Mouse (Mus musculus) embryonic facial prominence, embryonic 10.5 days (tissue): ENCODE measurements around the gene Syk. TPM values are rescaled to one million over a fixed set of nuclear protein-coding genes. Genes with fewer than 3 reads are reported as not detected.

Experiments
- DNase-seq: peaks from one replicate; pipeline ENCODE4 v3.0.0-alpha.2; 2017; ENCODE audit warnings: low spot score
- H3K27ac ChIP-seq: fragments of 300-500 bp; sonication (generic); replicated peaks from 2 replicates; pipeline ENCODE4 v1.5.1; 2016; ENCODE audit warnings: mild to moderate bottlenecking
- H3K27me3 ChIP-seq: fragments of 300-500 bp; sonication (generic); replicated peaks from 2 replicates; pipeline ENCODE4 v1.6.1; 2016; ENCODE audit warnings: low read depth, mild to moderate bottlenecking; ENCODE audit not compliant: poor library complexity, severe bottlenecking
- H3K36me3 ChIP-seq: fragments of 300-500 bp; sonication (generic); replicated peaks from 2 replicates; pipeline ENCODE4 v1.6.1; 2016; ENCODE audit warnings: mild to moderate bottlenecking, moderate library complexity
- H3K4me1 ChIP-seq: fragments of 300-500 bp; sonication (generic); 2 replicates; pipeline ENCODE4 v1.6.1; 2016
- H3K4me3 ChIP-seq: fragments of 300-500 bp; sonication (generic); 2 replicates; pipeline ENCODE4 v1.5.1; 2016; ENCODE audit warnings: mild to moderate bottlenecking, moderate library complexity
- H3K9me3 ChIP-seq: fragments of 300-500 bp; sonication (generic); 2 replicates; pipeline ENCODE4 v1.6.1; 2016; ENCODE audit warnings: mild to moderate bottlenecking
- WGBS: fragments of 180-500 bp; shearing (Covaris S2); methylation state at CpG from one replicate; pipeline ENCODE4 v1.1.7; 2016; 5-methylcytosine and 5-hydroxymethylcytosine counted together
- polyA plus RNA-seq: library from polyadenylated mRNA; unstranded; fragments of >200 nt; fragmentation: Nextera tagmentation; extraction: Ambion mirVana; gene quantifications from 2 replicates; pipeline ENCODE4 v1.2.1, GENCODE M21; 2016

Gene Syk
- polyA plus RNA-seq, 1 experiment from 2014 or later: 2.8 TPM

GRCm38 (mm10) chr13:52572451-52573446, 10.2 kb upstream of the Syk start:
- peaks cover 18% of the 10 kb centered on the region for H3K4me1 ChIP-seq
- no peak for DNase-seq
- no peak overlapping the region for H3K27ac ChIP-seq
- H3K9me3 ChIP-seq: no peaks in the 10 kb centered on the region
- H3K27me3 ChIP-seq: no peaks in the 10 kb centered on the region
- no peak overlapping the region for H3K4me3 ChIP-seq
- WGBS: 73% methylated on average over 9 of the region's 9 CpGs
- no peaks in the 10 kb centered on the region for H3K36me3 ChIP-seq

GRCm38 (mm10) chr13:52574311-52574710, 8.7 kb upstream of the Syk start:
- 80% methylated on average over 2 of the region's 2 CpGs for WGBS
- Histone ChIP-seq H3K4me3 (no peak overlapping the region), H3K27me3 (no peaks in the 10 kb centered on the region), H3K36me3 (no peaks in the 10 kb centered on the region), H3K27ac (no peak overlapping the region), H3K4me1 (peaks cover 22% of the 10 kb centered on the region), H3K9me3 (no peaks in the 10 kb centered on the region)
- no peak for DNase-seq

GRCm38 (mm10) chr13:52575483-52575882, 7.5 kb upstream of the Syk start:
- no peaks in the 10 kb centered on the region for H3K36me3 ChIP-seq
- H3K9me3 ChIP-seq: no peaks in the 10 kb centered on the region

GRCm38 (mm10) chr13:52576021-52576614, 6.9 kb upstream of the Syk start:
- H3K27ac ChIP-seq: no peak overlapping the region; the same call in 1 of the 2 replicates
- H3K4me1 ChIP-seq: peaks cover 22% of the 10 kb centered on the region
- 70% methylated on average over 7 of the region's 7 CpGs for WGBS
- H3K36me3 ChIP-seq: no peaks in the 10 kb centered on the region
- peaks cover 6% of the 10 kb centered on the region for H3K27me3 ChIP-seq
- no peaks in the 10 kb centered on the region for H3K9me3 ChIP-seq
- no peak for DNase-seq
- no peak overlapping the region for H3K4me3 ChIP-seq

More at GRCm38 (mm10) chr13:52575483-52575882, 7.5 kb upstream of the Syk start:
- Histone ChIP-seq H3K4me3 (no peak overlapping the region), H3K4me1 (peaks cover 22% of the 10 kb centered on the region), H3K27me3 (no peaks in the 10 kb centered on the region), H3K27ac (no peak overlapping the region)
- DNase-seq: no peak
- WGBS: 78% methylated on average over 6 of the region's 6 CpGs

GRCm38 (mm10) chr13:52576841-52577240, 6.1 kb upstream of the Syk start:
- no peaks in the 10 kb centered on the region for H3K36me3 ChIP-seq
- H3K9me3 ChIP-seq: no peaks in the 10 kb centered on the region
- peaks cover 13% of the 10 kb centered on the region for H3K27me3 ChIP-seq
- DNase-seq: peak; percentile 44
- 50% methylated on average over 10 of the region's 10 CpGs for WGBS
- H3K4me3 ChIP-seq: no peak overlapping the region
- peak overlapping the region; percentile 54; the same call in 1 of the 2 replicates for H3K27ac ChIP-seq
- H3K4me1 ChIP-seq: peaks cover 22% of the 10 kb centered on the region

GRCm38 (mm10) chr13:52577326-52577920, 5.5 kb upstream of the Syk start:
- H3K36me3 ChIP-seq: no peaks in the 10 kb centered on the region
- 77% methylated on average over 3 of the region's 3 CpGs for WGBS
- peaks cover 22% of the 10 kb centered on the region for H3K4me1 ChIP-seq
- no peaks in the 10 kb centered on the region for H3K9me3 ChIP-seq
- no peak for DNase-seq
- no peak overlapping the region for H3K4me3 ChIP-seq
- peaks cover 19% of the 10 kb centered on the region for H3K27me3 ChIP-seq
- H3K27ac ChIP-seq: peak overlapping the region; percentile 54; the same call in 1 of the 2 replicates

- Histone ChIP-seq H3K36me3 (no peaks in the 10 kb centered on the region), H3K4me1 (peaks cover 24% of the 10 kb centered on the region), H3K27ac (no peak overlapping the region), H3K4me3 (no peak overlapping the region), H3K9me3 (no peaks in the 10 kb centered on the region), H3K27me3 (peaks cover 24% of the 10 kb centered on the region)
- WGBS: 38% methylated on average over 4 of the region's 4 CpGs
- DNase-seq: no peak
Measured at GRCm38 (mm10) chr13:52577939-52578338, 5.0 kb upstream of the Syk start.

GRCm38 (mm10) chr13:52578776-52579175, 4.2 kb upstream of the Syk start:
- Histone ChIP-seq H3K4me1 (peaks cover 28% of the 10 kb centered on the region), H3K27me3 (peaks cover 31% of the 10 kb centered on the region), H3K27ac (no peak overlapping the region), H3K4me3 (no peak overlapping the region), H3K36me3 (no peaks in the 10 kb centered on the region), H3K9me3 (no peaks in the 10 kb centered on the region)
- WGBS: 78% methylated on average over 2 of the region's 2 CpGs
- no peak for DNase-seq

GRCm38 (mm10) chr13:52582506-52582877, 481 bp upstream of the Syk start:
- H3K36me3 ChIP-seq: no peaks in the 10 kb centered on the region
- WGBS: 18% methylated on average over 9 of the region's 9 CpGs
- H3K27me3 ChIP-seq: peaks cover 44% of the 10 kb centered on the region
- H3K9me3 ChIP-seq: no peaks in the 10 kb centered on the region
- DNase-seq: no peak
- H3K4me3 ChIP-seq: peak overlapping the region; percentile 77
- peaks cover 18% of the 10 kb centered on the region for H3K4me1 ChIP-seq
- no peak overlapping the region for H3K27ac ChIP-seq

GRCm38 (mm10) chr13:52583943-52584562, 1.1 kb downstream of the Syk start:
- no peaks in the 10 kb centered on the region for H3K9me3 ChIP-seq
- H3K4me1 ChIP-seq: peaks cover 11% of the 10 kb centered on the region; the same call in 1 of the 2 replicates
- peaks cover 44% of the 10 kb centered on the region for H3K27me3 ChIP-seq
- DNase-seq: no peak
- WGBS: 28% methylated on average over 13 of the region's 13 CpGs
- H3K4me3 ChIP-seq: peak overlapping the region; percentile 77
- H3K36me3 ChIP-seq: no peaks in the 10 kb centered on the region
- H3K27ac ChIP-seq: no peak overlapping the region

GRCm38 (mm10) chr13:52584654-52585455, 1.9 kb downstream of the Syk start:
- 73% methylated on average over 17 of the region's 17 CpGs for WGBS
- Histone ChIP-seq H3K4me1 (peaks cover 11% of the 10 kb centered on the region; the same call in 1 of the 2 replicates), H3K36me3 (no peaks in the 10 kb centered on the region), H3K27ac (no peak overlapping the region), H3K27me3 (peaks cover 44% of the 10 kb centered on the region), H3K4me3 (no peak overlapping the region), H3K9me3 (no peaks in the 10 kb centered on the region)
- peak; percentile 39 for DNase-seq
